Comparison of ENCODE assay signal across 13 mouse cellular contexts in the genomic region with DNA sequence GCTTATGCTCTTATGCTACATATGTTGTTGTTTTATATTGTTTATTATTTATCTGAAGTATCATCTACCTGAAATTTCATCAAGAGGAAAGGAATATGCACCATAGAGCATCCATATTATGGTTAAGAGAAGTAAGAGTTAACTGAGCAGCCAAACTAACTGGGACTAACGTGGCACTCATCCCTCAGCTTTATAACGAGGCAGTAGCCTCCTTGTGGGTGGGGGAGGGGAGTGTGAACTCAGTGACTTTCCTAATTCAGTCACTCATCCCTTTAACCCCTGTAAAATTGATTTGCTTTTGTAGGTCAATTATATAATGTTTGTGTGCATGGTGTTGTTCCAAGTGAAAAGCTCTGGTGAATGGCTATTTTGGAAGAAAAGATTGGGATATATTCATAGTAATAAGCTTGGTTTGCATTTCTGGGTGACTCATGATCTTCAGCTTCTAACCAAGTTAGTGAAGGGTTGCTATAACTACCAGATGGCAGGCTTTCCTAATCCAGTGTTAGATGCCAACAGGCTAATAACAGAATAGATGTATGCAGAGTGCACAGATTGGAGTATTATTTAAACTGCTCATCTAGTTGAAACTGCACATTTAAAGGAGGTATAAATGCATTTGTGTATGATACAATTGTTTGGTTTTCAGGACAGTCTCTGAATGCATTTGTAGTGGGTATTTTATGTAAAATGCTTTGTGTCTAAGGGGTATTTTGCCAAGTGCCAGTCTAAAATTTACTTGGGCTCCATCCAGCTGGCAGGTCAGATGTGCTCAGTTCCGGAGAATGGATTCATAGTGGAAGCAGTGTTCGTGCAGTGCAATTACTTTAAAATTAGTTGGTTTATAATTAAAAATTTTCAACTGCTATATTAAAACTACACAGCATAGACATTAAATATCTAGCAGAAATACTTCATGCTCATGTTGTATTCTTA. TPM values are rescaled to one million over a fixed set of nuclear protein-coding genes. Genes with fewer than 3 reads are reported as not detected.
A peak's percentile ranks its signal among the peaks of the same experiment; 100 is the strongest.
DNase-seq lines count a peak whose midpoint lies in the region; ATAC-seq and TF ChIP-seq lines count a peak whose summit lies in the region.
"Had no signal": no experiment of that assay in that cellular context is flagged by ENCODE, and none has a peak within 500 bp of the region (broad histone marks: within the 10 kb centered on the region; RNA-seq: fewer than 3 reads in every experiment).

No protein-coding gene starts in this region.

- DNase-seq in frontal cortex, postnatal 10 days (ENCODE audit: low spot score in 2 of 2), result no peak
- DNase-seq in left cerebral cortex, adult 2 months (ENCODE audit: extremely low spot score in 1 of 2, low spot score in 2 of 2), result no peak
- no peak for DNase-seq in left cerebral cortex, adult 18-20 months (ENCODE audit: low spot score in 2 of 2)
- DNase-seq in brain, adult 2 months (ENCODE audit: low read depth, low spot score), result peak; percentile 95
- no peak for DNase-seq in spleen, adult 12 weeks (ENCODE audit: low spot score)
- DNase-seq in kidney, adult 11 months, result no peak
- DNase-seq: lung, postnatal 10 days; right cerebral cortex, postnatal 14 days; thymus, adult 2 months had no signal

- ATAC-seq in frontal cortex, adult (ENCODE audit: low TSS enrichment), result peak; percentile 90
- ATAC-seq in forebrain, embryonic 16.5 days, result peak; percentile 88
- ATAC-seq: CD4-positive, CD25-positive, alpha-beta regulatory T cell, adult 4 months had no signal

- intact Hi-C loops in left cerebral cortex, adult 2 months (cut with DNase I), result loop anchor here (1.0 kb wide), 1 partner anchor 24 kb away; no protein-coding TSS in a partner anchor

- no peak overlapping the region; the same call in 1 of the 2 replicates for H3K4me2 ChIP-seq in forebrain, embryonic 16.5 days (ENCODE audit: low read length)

- H3K9me3 ChIP-seq in forebrain, embryonic 16.5 days (ENCODE audit: control insufficient read depth, low read length), result no peaks in the 10 kb centered on the region

- no peak for TF ChIP-seq CTCF in left cerebral cortex, adult 2 months (IDR thresholded peaks at IDR 0.05)

- H3K4me1 ChIP-seq in forebrain, embryonic 16.5 days (replicated peaks; ENCODE audit: control insufficient read depth, insufficient read depth, low read length), result peaks cover 22% of the 10 kb centered on the region

- no peaks in the 10 kb centered on the region for H3K36me3 ChIP-seq in forebrain, embryonic 16.5 days (ENCODE audit: control insufficient read depth, insufficient read depth)

- no peak overlapping the region for H3K9ac ChIP-seq in forebrain, embryonic 16.5 days (replicated peaks; ENCODE audit: low read depth, low read length)

- H3K4me3 ChIP-seq in left cerebral cortex, adult 2 months, result no peak overlapping the region
- H3K4me3 ChIP-seq in forebrain, embryonic 16.5 days (replicated peaks; ENCODE audit: low read length), result no peak overlapping the region
- H3K4me3 ChIP-seq: myocyte had no signal

- H3K27ac ChIP-seq in left cerebral cortex, adult 2 months, result peak overlapping the region; percentile 84
- no peak overlapping the region; the same call in 1 of the 2 replicates for H3K27ac ChIP-seq in forebrain, embryonic 16.5 days (ENCODE audit: low read length)

- H3K27me3 ChIP-seq in forebrain, embryonic 16.5 days (replicated peaks; ENCODE audit: control insufficient read depth, insufficient read depth, low read length), result no peaks in the 10 kb centered on the region

- 13% methylated on average over 4 of the region's 4 CpGs for WGBS in forebrain, embryonic 16.5 days

RNA-seq across cellular contexts. Expression of a gene that starts 25.3 kb away (rescaled TPM):
- total RNA-seq in left cerebral cortex, adult 2 months (2021), result 10 to 100 TPM; 84.4 to 86.9 TPM
- 10 to 100 TPM; 82.9 to 85.7 TPM for total RNA-seq in left cerebral cortex, adult 18-20 months (2021)
- polyA plus RNA-seq in forebrain, embryonic 16.5 days (2015; fragmentation: Nextera tagmentation; extraction: Ambion mirVana), result 30.6 and 36.6 TPM in 2 replicates
